Mouse (Mus musculus) midbrain, embryonic 13.5 days (tissue): Measurements from ENCODE around the gene Rad23a. TPM values are rescaled to one million over a fixed set of nuclear protein-coding genes. Genes with fewer than 3 reads are reported as not detected.
A peak's percentile ranks its signal among the peaks of the same experiment; 100 is the strongest.

ENCODE experiments used
- ATAC-seq: fragments of 200-750 bp; cut with Nextera tagmentation; 2 replicates; pipeline ENCODE4 v1.8.0; 2017; ENCODE audit warnings: mild to moderate bottlenecking, moderate TSS enrichment, moderate library complexity
- H3K27ac ChIP-seq: fragments of 300-500 bp; sonication (generic); 2 replicates; pipeline ENCODE4 v1.5.1; 2015; ENCODE audit warnings: inconsistent platforms, mild to moderate bottlenecking, moderate library complexity
- H3K27me3 ChIP-seq: fragments of 300-500 bp; sonication (generic); 2 replicates; pipeline ENCODE4 v1.6.1; 2015; ENCODE audit warnings: mild to moderate bottlenecking, inconsistent platforms
- H3K36me3 ChIP-seq: fragments of 300-500 bp; sonication (generic); 2 replicates; pipeline ENCODE4 v1.6.1; 2015; ENCODE audit warnings: mild to moderate bottlenecking, inconsistent platforms
- H3K4me1 ChIP-seq: fragments of 300-500 bp; sonication (generic); replicated peaks from 2 replicates; pipeline ENCODE4 v1.6.1; 2015; ENCODE audit warnings: inconsistent platforms
- H3K4me2 ChIP-seq: fragments of 300-500 bp; sonication (generic); replicated peaks from 2 replicates; pipeline ENCODE4 v1.6.1; 2015; ENCODE audit warnings: moderate library complexity, mild to moderate bottlenecking, inconsistent platforms
- H3K4me3 ChIP-seq: fragments of 300-500 bp; sonication (generic); replicated peaks from 2 replicates; pipeline ENCODE4 v1.5.1; 2015; ENCODE audit warnings: mild to moderate bottlenecking, inconsistent platforms
- H3K9ac ChIP-seq: fragments of 300-500 bp; sonication (generic); replicated peaks from 2 replicates; pipeline ENCODE4 v1.6.1; 2015; ENCODE audit warnings: mild to moderate bottlenecking, inconsistent platforms
- H3K9me3 ChIP-seq: fragments of 300-500 bp; sonication (generic); 2 replicates; pipeline ENCODE4 v1.6.1; 2016; ENCODE audit warnings: mild to moderate bottlenecking, inconsistent platforms
- WGBS: fragments of 180-500 bp; shearing (Covaris S2); methylation state at CpG from one replicate; pipeline ENCODE4 v1.1.7; 2015; 5-methylcytosine and 5-hydroxymethylcytosine counted together
- polyA plus RNA-seq: library from polyadenylated mRNA; unstranded; fragments of >200 nt; fragmentation: Nextera tagmentation; extraction: Ambion mirVana; gene quantifications from 2 replicates; pipeline ENCODE4 v1.2.1, GENCODE M21; 2015

The Rad23a gene
- polyA plus RNA-seq, 1 experiment from 2014 or later: 88.8 TPM

DNA sequence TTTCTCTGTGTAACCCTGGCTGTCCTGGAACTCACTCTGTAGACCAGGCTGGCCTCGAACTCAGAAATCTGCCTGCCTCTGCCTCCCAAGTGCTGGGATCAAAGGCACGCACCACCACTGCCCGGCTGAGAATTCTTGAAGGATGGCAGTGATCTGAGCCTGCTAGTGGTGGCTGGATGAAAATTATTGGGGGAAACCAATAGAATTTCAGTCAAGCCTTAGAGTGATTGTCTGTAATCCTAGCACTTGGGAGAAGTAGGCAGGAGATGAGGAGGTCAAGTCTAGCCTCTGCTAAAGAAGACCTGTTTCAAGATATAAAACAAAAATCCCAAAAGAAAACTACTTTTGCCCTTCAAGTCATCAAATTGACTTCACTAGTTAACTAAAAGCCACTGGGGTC lies 16.0 kb upstream of the Rad23a start:
- peaks cover 20% of the 10 kb centered on the region for H3K36me3 ChIP-seq
- WGBS: 93% methylated on average over 3 of the region's 3 CpGs
- peaks cover 13% of the 10 kb centered on the region for H3K4me1 ChIP-seq
- H3K27me3 ChIP-seq: 0 out of 2 replicates have a peak, but pooled peaks cover 2% of the 10 kb centered on the region
- H3K9me3 ChIP-seq: no peaks in the 10 kb centered on the region
- no peak overlapping the region for H3K27ac ChIP-seq
- ATAC-seq: peak; percentile 37
- no peak overlapping the region for H3K9ac ChIP-seq
- peak overlapping the region; percentile 89; the same call in 1 of the 2 replicates for H3K4me3 ChIP-seq
- H3K4me2 ChIP-seq: no peak overlapping the region

DNA sequence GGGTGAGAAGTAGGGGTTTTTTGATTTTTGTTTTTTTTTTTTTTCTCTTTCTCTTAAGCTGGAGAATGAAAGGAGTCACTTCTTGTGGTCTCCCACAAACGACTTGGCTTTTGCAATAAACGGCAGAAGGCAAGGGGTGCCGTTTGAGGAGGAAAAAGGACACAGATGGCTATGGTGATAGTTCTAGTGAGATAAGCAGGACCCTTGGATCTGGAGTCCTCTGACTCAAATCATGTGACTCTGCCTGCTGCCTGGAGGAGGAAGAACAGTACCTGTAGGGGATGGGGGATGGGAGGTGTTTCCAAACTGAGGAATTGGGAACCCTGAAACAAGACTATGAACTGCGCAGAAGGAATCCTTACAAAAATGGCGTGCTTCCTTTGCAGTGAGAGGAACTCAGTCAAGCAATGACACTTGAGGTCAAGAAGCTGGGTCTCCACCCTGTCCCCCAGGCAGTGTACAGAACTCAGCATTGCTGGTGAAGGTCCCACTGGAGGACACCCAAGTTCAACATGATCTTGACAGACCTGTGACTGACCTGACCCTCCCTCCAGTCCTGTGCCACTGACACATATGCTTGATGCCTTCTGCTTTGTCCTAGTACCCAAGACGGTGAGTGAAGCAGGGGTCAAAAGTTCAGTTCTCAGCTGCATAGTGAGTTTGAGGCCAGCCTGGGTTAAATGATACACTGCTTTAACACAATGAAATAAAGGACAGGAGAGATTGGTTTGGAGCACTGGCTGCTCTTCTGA lies 7.4 kb upstream of the Rad23a start:
- H3K4me3 ChIP-seq: peak overlapping the region; percentile 49
- H3K4me2 ChIP-seq: peak overlapping the region; percentile 66
- H3K27ac ChIP-seq: peak overlapping the region; percentile 79
- 56% methylated on average over 6 of the region's 6 CpGs for WGBS
- peaks cover 35% of the 10 kb centered on the region for H3K4me1 ChIP-seq
- no peaks in the 10 kb centered on the region for H3K27me3 ChIP-seq
- H3K9me3 ChIP-seq: no peaks in the 10 kb centered on the region
- no peak for ATAC-seq
- peak overlapping the region; percentile 71 for H3K9ac ChIP-seq
- H3K36me3 ChIP-seq: peaks cover 22% of the 10 kb centered on the region

- Histone ChIP-seq H3K9ac (peak within 1 kb of the TSS; percentile 98), H3K9me3 (no peaks in the 10 kb centered on the region), H3K27me3 (no peaks in the 10 kb centered on the region), H3K4me2 (peak within 1 kb of the TSS; percentile 89), H3K27ac (peak within 1 kb of the TSS; percentile 88), H3K4me3 (peak within 1 kb of the TSS; percentile 97), H3K4me1 (peaks cover 41% of the 10 kb centered on the region), H3K36me3 (peaks cover 31% of the 10 kb centered on the region)
- WGBS: under 1% methylated on average over 55 of the region's 55 CpGs
- ATAC-seq: peak; percentile 99
Observed at GRCm38 (mm10) chr8:84846722-84847572, 6.5 kb upstream of the Rad23a start, which contains the start of gene Calr. TSS of gene Calr (minus strand) at chr8:84846934.

- ATAC-seq: no peak; the same call in 1 of the 2 replicates
- Histone ChIP-seq H3K27ac (peak overlapping the region; percentile 88), H3K4me2 (peak overlapping the region; percentile 89), H3K4me1 (peaks cover 44% of the 10 kb centered on the region), H3K9ac (peak overlapping the region; percentile 98), H3K27me3 (no peaks in the 10 kb centered on the region), H3K4me3 (peak overlapping the region; percentile 97), H3K9me3 (no peaks in the 10 kb centered on the region), H3K36me3 (peaks cover 38% of the 10 kb centered on the region)
- WGBS: under 1% methylated on average over 30 of the region's 30 CpGs
Observed at GRCm38 (mm10) chr8:84846094-84846721, 5.7 kb upstream of the Rad23a start.

- no peaks in the 10 kb centered on the region for H3K9me3 ChIP-seq
- H3K36me3 ChIP-seq: peaks cover 38% of the 10 kb centered on the region
- whole genome bisulfite sequencing: 17% methylated on average over 12 of the region's 12 CpGs
- peak overlapping the region; percentile 89 for H3K4me2 ChIP-seq
- H3K4me1 ChIP-seq: peaks cover 44% of the 10 kb centered on the region
- no peak for ATAC-seq
- peak overlapping the region; percentile 88 for H3K27ac ChIP-seq
- peak overlapping the region; percentile 98 for H3K9ac ChIP-seq
- peak overlapping the region; percentile 97 for H3K4me3 ChIP-seq
- H3K27me3 ChIP-seq: no peaks in the 10 kb centered on the region
Observed at GRCm38 (mm10) chr8:84845355-84846093, 5.1 kb upstream of the Rad23a start.

- 89% methylated on average over 9 of the region's 9 CpGs for WGBS
- H3K4me1 ChIP-seq: peaks cover 49% of the 10 kb centered on the region
- no peak overlapping the region for H3K27ac ChIP-seq
Observed at GRCm38 (mm10) chr8:84844397-84845070, 4.1 kb upstream of the Rad23a start.

DNA sequence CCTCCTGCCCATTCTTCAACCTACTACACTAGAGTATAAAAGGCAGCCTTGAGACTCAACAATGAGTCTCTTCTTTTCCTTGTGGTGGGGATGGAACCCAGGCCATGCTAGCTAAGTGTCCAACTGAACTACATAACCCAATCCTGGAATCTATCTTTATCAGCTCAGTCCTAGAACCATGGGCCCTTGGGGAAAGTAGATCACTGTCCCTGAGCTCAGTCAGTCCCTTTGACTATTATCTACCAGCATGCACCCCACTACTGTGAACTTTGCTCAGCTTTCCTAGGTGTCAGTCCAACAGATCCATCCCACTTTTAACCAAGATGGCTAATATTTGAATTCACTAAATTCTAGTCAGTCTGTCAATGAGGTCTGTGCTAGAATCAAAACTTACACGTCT lies 1.0 kb upstream of the Rad23a start:
- Histone ChIP-seq H3K27ac (no peak overlapping the region), H3K27me3 (no peaks in the 10 kb centered on the region), H3K9me3 (no peaks in the 10 kb centered on the region), H3K9ac (no peak overlapping the region), H3K4me2 (no peak overlapping the region), H3K36me3 (peaks cover 65% of the 10 kb centered on the region), H3K4me1 (peaks cover 51% of the 10 kb centered on the region), H3K4me3 (no peak overlapping the region)
- 76% methylated on average over 1 of the region's 1 CpGs for WGBS
- no peak for ATAC-seq

More at GRCm38 (mm10) chr8:84844397-84845070, 4.1 kb upstream of the Rad23a start:
- H3K4me3 ChIP-seq: peak overlapping the region; percentile 97
- no peak for ATAC-seq
- H3K9ac ChIP-seq: peak overlapping the region; percentile 98; the same call in 1 of the 2 replicates
- peaks cover 38% of the 10 kb centered on the region for H3K36me3 ChIP-seq
- H3K9me3 ChIP-seq: no peaks in the 10 kb centered on the region
- no peaks in the 10 kb centered on the region for H3K27me3 ChIP-seq
- H3K4me2 ChIP-seq: peak overlapping the region; percentile 89

DNA sequence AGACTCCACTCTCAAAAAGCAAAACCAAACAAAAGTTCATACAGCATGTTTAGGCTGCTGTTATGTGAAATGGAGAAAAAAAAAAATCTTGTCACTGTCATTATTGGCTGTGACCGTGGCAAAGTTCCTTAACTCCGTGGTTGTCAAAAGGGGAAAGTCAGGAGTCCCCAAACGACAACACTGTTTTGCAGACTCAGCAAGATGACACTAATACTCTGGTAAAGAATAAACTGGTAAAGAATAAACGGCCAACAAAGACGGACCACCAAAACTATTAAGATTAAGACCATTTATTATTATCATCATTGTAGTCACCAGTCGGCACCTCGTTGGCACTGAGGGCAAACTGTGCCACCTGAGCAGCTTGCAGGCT lies 604 bp downstream of the Rad23a start:
- Histone ChIP-seq H3K9ac (peak overlapping the region; percentile 94), H3K4me1 (peaks cover 49% of the 10 kb centered on the region), H3K4me2 (peak overlapping the region; percentile 80), H3K27me3 (no peaks in the 10 kb centered on the region), H3K36me3 (peaks cover 80% of the 10 kb centered on the region), H3K4me3 (peak overlapping the region; percentile 92), H3K27ac (peak overlapping the region; percentile 84), H3K9me3 (no peaks in the 10 kb centered on the region)
- 6% methylated on average over 7 of the region's 7 CpGs for whole genome bisulfite sequencing
- no peak for ATAC-seq

GRCm38 (mm10) chr8:84839411-84839810 lies 1.1 kb downstream of the Rad23a start:
- H3K4me1 ChIP-seq: peaks cover 47% of the 10 kb centered on the region
- H3K4me2 ChIP-seq: peak overlapping the region; percentile 80
- H3K9me3 ChIP-seq: no peaks in the 10 kb centered on the region
- 92% methylated on average over 2 of the region's 2 CpGs for WGBS
- H3K27me3 ChIP-seq: no peaks in the 10 kb centered on the region
- H3K4me3 ChIP-seq: peak overlapping the region; percentile 92
- no peak for ATAC-seq
- peaks cover 80% of the 10 kb centered on the region for H3K36me3 ChIP-seq
- H3K9ac ChIP-seq: peak overlapping the region; percentile 94; the same call in 1 of the 2 replicates
- no peak overlapping the region for H3K27ac ChIP-seq

- H3K27ac ChIP-seq: no peak overlapping the region
- no peaks in the 10 kb centered on the region for H3K9me3 ChIP-seq
- no peak overlapping the region for H3K4me2 ChIP-seq
- H3K27me3 ChIP-seq: no peaks in the 10 kb centered on the region
- no peak for ATAC-seq
- H3K9ac ChIP-seq: no peak overlapping the region
- WGBS: 72% methylated on average over 5 of the region's 5 CpGs
- H3K36me3 ChIP-seq: peaks cover 80% of the 10 kb centered on the region
- H3K4me3 ChIP-seq: no peak overlapping the region
- H3K4me1 ChIP-seq: peaks cover 42% of the 10 kb centered on the region
Observed at GRCm38 (mm10) chr8:84838513-84838912, 2.0 kb downstream of the Rad23a start.
